Mouse (Mus musculus) thymus, adult 2 months (tissue): ENCODE data around the gene Wdsub1.

ENCODE experiments used
- CTCF ChIP-seq: fragments of 200-500 bp; IDR thresholded peaks from 2 replicates; pipeline ENCODE4 v1.5.1; 2012; ENCODE audit warnings: mild to moderate bottlenecking, control low read depth, low read length, moderate library complexity, borderline replicate concordance; ENCODE audit not compliant: control insufficient read depth, poor library complexity, insufficient read depth; ENCODE audit errors: extremely low read depth
- POLR2A ChIP-seq: fragments of 200-500 bp; IDR thresholded peaks from 2 replicates; pipeline ENCODE4 v1.6.1; 2012; ENCODE audit warnings: mild to moderate bottlenecking, low read length, control low read depth, moderate library complexity; ENCODE audit not compliant: control insufficient read depth, poor library complexity, insufficient read depth; ENCODE audit errors: extremely low read depth

DNA sequence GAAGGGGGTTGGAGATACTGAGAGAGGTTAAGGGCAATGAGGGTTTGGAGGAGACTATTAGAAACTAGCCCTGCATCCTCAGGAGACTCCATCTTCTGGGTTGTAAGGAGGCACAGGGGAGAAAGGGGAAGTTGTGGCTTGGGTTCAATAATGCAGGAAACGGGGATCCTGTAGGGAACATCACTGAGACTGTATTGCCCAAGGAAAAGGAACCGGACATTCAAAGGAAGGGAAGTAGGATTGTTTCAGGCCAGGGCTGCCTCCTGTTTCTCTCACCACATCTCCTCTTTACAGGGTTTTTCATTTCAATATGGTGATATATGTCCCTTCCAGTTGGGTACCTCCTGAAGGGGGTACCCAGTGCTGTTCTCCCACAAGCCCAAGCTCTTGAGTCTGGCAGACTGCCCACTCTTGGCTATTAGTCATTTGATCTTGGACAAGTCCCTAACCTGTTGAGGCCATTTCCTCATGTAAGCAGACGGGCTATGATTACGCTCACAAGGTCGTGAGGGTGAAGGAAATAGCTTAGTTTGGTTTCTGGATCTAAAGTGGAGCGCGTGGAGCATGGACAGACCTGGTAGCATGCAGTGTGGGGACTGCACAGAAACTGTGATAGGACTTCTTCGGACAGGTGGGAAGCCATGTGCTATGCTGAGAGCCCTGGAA is 79.5 kb downstream of the Wdsub1 start:
- TF ChIP-seq POLR2A (no peak), CTCF (no peak)
